Mouse (Mus musculus) 3134 (cell line): ENCODE data around the gene Cyp2b13.
"Not testable (repeated sequence)": the region's sequence is repeated elsewhere in the genome, so short reads cannot be mapped to it uniquely, and the experiment has no call there.

Source experiments
- DNase-seq: peaks from one replicate; pipeline ENCODE4 v3.0.0-alpha.2; 2011; ENCODE audit warnings: low spot score; ENCODE audit not compliant: insufficient read length; ENCODE audit errors: extremely low read depth

The Cyp2b13 gene

DNA sequence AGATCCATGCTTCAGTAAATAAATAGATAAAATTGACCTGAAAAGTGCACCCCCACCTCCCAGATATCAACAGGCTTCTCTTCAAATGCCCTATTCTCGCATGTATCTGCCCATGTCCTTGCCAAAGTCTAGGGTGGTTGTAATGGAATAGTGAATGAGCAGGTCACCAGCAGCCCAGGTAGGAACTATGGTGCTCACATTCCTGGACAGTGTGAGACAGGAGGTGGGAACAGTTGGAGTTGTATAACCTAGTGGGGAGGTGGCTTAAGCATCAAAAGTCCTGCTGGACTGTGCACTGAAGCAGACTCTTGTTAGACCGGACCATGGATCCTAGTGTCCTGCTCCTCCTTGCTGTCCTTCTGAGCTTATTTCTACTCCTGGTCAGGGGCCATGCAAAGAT, at the start of gene Cyp2b13:
TSS of gene Cyp2b13 (plus strand) at position 301 of the 400 bp plus-strand sequence.
- DNase-seq = not testable (repeated sequence)

DNA sequence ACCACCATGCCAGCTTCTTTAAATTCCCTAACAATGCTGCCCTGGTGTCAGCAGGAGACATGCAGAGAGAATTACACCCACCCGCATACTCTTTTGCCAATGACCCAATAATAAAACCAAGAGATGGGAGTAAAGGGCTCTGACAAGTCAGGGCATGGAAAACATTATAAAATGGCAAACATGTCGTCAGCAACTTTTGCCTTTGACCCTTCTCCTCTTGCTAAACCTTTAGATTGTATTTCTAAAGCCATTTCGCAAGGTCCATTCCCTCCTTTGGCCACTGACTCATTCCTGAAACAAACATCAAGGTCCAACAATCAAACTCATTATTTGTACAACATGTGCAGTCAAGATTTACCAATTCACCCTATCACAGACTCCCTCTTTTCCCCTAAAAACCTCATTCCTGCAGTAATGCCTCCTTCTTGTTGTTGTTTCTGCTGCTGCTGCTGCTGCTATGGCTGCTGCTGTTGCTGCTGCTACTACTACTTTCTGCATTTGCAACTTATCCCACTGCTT, 41.4 kb upstream of the Cyp2b13 start:
- not testable (repeated sequence) for DNase-seq

DNA sequence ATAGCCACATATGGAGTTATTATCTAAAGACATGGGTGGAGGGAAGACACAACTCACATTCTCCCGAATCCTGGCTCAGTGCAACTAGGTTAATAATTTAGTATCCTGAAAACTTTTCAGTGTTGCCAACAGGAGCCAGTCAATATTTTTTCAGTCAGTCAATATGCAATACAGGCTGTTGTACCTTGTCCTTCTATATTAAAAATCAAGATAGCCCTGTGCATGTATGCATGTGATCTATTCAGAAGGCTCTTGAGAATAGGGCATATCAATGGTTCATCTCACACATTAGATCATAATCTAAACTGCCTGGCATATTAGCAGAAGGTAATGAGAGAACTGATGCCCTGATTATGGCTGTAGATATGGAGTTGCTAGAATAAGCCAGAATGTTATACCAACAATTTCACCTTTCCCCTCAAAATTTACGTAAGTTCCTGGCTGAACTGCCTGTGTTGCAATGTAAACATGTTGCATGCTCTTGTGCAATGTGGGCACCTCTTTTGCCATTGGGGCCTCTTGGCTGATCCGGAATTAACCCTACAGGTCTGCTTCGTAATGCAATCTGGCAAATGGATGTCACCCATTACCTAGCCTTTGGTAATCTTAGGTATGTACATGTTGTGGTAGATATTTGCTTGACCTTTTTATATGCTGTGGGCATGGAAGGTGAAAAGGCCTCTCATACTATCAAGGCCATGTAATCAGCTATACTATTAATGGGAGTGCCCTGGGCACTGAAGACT, 6.2 kb upstream of the Cyp2b13 start:
- not testable (repeated sequence) for DNase-seq

DNA sequence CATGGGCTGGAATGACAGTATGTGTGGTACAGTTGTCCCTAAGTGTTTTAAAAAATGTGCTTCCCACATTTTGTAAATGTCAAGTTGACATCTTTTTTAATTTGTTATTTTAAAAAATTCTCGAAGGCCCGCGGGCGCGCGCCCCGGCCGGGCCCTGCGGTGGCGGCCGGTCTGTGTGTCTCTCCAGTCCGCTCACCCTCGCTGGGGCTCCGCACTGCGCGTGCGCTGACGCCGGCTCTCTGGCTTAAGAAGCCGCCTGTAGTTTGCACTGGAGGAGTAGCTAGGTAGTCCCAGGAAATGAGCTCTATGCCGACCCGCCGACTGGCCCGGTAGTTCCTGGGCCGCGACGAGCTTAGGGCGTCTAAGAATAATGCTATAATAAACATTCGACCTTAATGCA, 10.4 kb downstream of the Cyp2b13 start:
- DNase-seq = peak; percentile 8

DNA sequence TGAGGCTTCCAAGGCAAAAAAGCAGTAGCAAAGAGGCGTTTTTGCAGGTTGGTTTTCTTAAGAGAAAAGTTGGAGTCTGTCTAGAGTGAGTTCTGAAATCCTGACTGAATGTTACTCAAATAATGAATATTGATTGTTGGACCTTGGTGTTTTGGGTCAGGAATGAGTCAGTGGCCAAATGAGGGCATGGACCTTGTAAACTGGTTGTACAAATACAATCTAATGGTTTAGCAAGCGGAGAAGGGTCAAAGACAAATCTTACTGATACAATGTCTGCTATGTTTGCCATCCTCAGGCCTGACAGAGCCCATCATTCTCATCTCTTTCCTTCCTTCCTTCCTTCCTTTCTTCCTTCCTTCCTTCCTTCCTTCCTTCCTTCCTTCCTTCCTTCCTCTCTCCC, 21.3 kb downstream of the Cyp2b13 start:
- no peak for DNase-seq

DNA sequence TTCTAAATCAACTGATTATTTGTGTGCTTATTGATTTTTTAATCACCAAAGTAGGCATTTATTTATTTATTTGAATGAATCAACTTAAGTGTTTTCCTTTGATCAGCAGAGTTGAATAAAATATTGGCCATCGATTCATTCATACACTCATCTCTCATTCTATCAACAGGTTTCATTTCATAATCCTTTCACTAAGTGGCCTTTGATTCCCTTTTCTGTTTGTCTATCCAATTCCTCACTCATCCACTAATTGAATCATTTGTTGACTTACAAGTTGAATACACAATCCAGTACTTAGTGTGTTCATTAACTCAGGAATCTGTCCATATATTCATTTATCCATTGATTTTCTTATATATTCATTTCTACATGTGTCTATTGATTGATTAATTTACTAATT, 26.1 kb downstream of the Cyp2b13 start:
- no peak for DNase-seq

- not testable (repeated sequence) for DNase-seq
These were observed 27.3 kb downstream of the Cyp2b13 start for GRCm38 (mm10) chr7:26088578-26088977.

- DNase-seq = not testable (repeated sequence)
These were observed 78.3 kb downstream of the Cyp2b13 start for GRCm38 (mm10) chr7:26139623-26140022.

GRCm38 (mm10) chr7:26143657-26144056, 82.4 kb downstream of the Cyp2b13 start:
- DNase-seq = not testable (repeated sequence)
